Mouse (Mus musculus) forebrain, embryonic 12.5 days (tissue): Measurements from ENCODE around the gene Olfr1457. TPM values are rescaled to one million over a fixed set of nuclear protein-coding genes. Genes with fewer than 3 reads are reported as not detected.

Source experiments
- ATAC-seq: fragments of 200-750 bp; cut with Nextera tagmentation; 2 replicates; pipeline ENCODE4 v1.8.0; 2017; ENCODE audit warnings: moderate TSS enrichment; ENCODE audit not compliant: low FRiP score
- H3K27ac ChIP-seq: fragments of 300-500 bp; sonication (generic); 2 replicates; pipeline ENCODE4 v1.5.1; 2016; ENCODE audit warnings: mild to moderate bottlenecking
- H3K27me3 ChIP-seq: fragments of 300-500 bp; sonication (generic); 2 replicates; pipeline ENCODE4 v1.6.1; 2016; ENCODE audit warnings: mild to moderate bottlenecking
- H3K36me3 ChIP-seq: fragments of 300-500 bp; sonication (generic); replicated peaks from 2 replicates; pipeline ENCODE4 v1.6.1; 2016; ENCODE audit warnings: mild to moderate bottlenecking
- H3K4me1 ChIP-seq: fragments of 300-500 bp; sonication (generic); 2 replicates; pipeline ENCODE4 v1.6.1; 2016
- H3K4me2 ChIP-seq: fragments of 300-500 bp; sonication (generic); 2 replicates; pipeline ENCODE4 v1.6.1; 2016; ENCODE audit warnings: mild to moderate bottlenecking, moderate library complexity
- H3K4me3 ChIP-seq: fragments of 300-500 bp; sonication (generic); replicated peaks from 2 replicates; pipeline ENCODE4 v1.5.1; 2016; ENCODE audit warnings: mild to moderate bottlenecking
- H3K9ac ChIP-seq: fragments of 300-500 bp; sonication (generic); 2 replicates; pipeline ENCODE4 v1.6.1; 2016; ENCODE audit warnings: mild to moderate bottlenecking
- H3K9me3 ChIP-seq: fragments of 300-500 bp; sonication (generic); 2 replicates; pipeline ENCODE4 v1.6.1; 2016
- WGBS: fragments of 180-500 bp; shearing (Covaris S2); methylation state at CpG from one replicate; pipeline ENCODE4 v1.1.7; 2016; 5-methylcytosine and 5-hydroxymethylcytosine counted together
- polyA plus RNA-seq: library from polyadenylated mRNA; unstranded; fragments of >200 nt; fragmentation: Nextera tagmentation; extraction: Ambion mirVana; gene quantifications from 2 replicates; pipeline ENCODE4 v1.2.1, GENCODE M21; 2016

Gene Olfr1457
- not detected in 2 replicates for polyA plus RNA-seq

- 74% methylated on average over 2 of the region's 2 CpGs for WGBS
Observed at GRCm38 (mm10) chr19:13097791-13098190, at the start of gene Olfr1457. Gene Olfr1457, minus strand, starts transcription at chr19:13097891.

GRCm38 (mm10) chr19:13106675-13107074 is 9.0 kb upstream of the Olfr1457 start, which contains the start of gene Olfr1458:
Gene Olfr1458, minus strand, starts transcription at chr19:13106775.
- H3K4me2 ChIP-seq, result no peak within 1 kb of the TSS
- no peak within 1 kb of the TSS for H3K4me3 ChIP-seq
- no peak for ATAC-seq
- 79% methylated on average over 3 of the region's 3 CpGs for WGBS
- H3K4me1 ChIP-seq, result no peaks in the 10 kb centered on the region
- no peaks in the 10 kb centered on the region for H3K27me3 ChIP-seq
- peaks cover 17% of the 10 kb centered on the region for H3K9me3 ChIP-seq
- H3K27ac ChIP-seq, result no peak within 1 kb of the TSS
- H3K36me3 ChIP-seq, result no peaks in the 10 kb centered on the region
- H3K9ac ChIP-seq, result no peak within 1 kb of the TSS

More at GRCm38 (mm10) chr19:13097791-13098190, at the start of gene Olfr1457:
- no peaks in the 10 kb centered on the region for H3K4me1 ChIP-seq
- no peak within 1 kb of the TSS for H3K4me3 ChIP-seq
- no peak within 1 kb of the TSS for H3K9ac ChIP-seq
- H3K9me3 ChIP-seq, result peaks cover 19% of the 10 kb centered on the region; the same call in 1 of the 2 replicates
- H3K36me3 ChIP-seq, result no peaks in the 10 kb centered on the region
- H3K4me2 ChIP-seq, result no peak within 1 kb of the TSS
- no peak within 1 kb of the TSS for H3K27ac ChIP-seq
- no peak for ATAC-seq
- H3K27me3 ChIP-seq, result no peaks in the 10 kb centered on the region

- ATAC-seq, result no peak
- Histone ChIP-seq H3K27me3 (no peaks in the 10 kb centered on the region), H3K36me3 (no peaks in the 10 kb centered on the region), H3K4me2 (no peak overlapping the region), H3K9ac (no peak overlapping the region), H3K9me3 (peaks cover 27% of the 10 kb centered on the region), H3K4me3 (no peak overlapping the region), H3K4me1 (no peaks in the 10 kb centered on the region), H3K27ac (no peak overlapping the region)
- WGBS, result 89% methylated on average over 1 of the region's 1 CpGs
Observed at GRCm38 (mm10) chr19:13093908-13094307, 3.8 kb downstream of the Olfr1457 start.

- ATAC-seq, result no peak
- 76% methylated on average over 2 of the region's 2 CpGs for WGBS
Observed at GRCm38 (mm10) chr19:13060310-13060709, 37.4 kb downstream of the Olfr1457 start, which contains the start of gene Olfr1454. Gene Olfr1454, plus strand, starts transcription at chr19:13060610.

More at GRCm38 (mm10) chr19:13060310-13060709, 37.4 kb downstream of the Olfr1457 start, which contains the start of gene Olfr1454:
- no peaks in the 10 kb centered on the region for H3K27me3 ChIP-seq
- no peaks in the 10 kb centered on the region for H3K36me3 ChIP-seq
- H3K9ac ChIP-seq, result no peak within 1 kb of the TSS
- no peak within 1 kb of the TSS for H3K4me3 ChIP-seq
- no peak within 1 kb of the TSS for H3K4me2 ChIP-seq
- H3K9me3 ChIP-seq, result peaks cover 27% of the 10 kb centered on the region
- H3K4me1 ChIP-seq, result no peaks in the 10 kb centered on the region
- H3K27ac ChIP-seq, result no peak within 1 kb of the TSS

Other genes with a start within 250 kb of the Olfr1457 start
- gene Olfr1444, start 240.6 kb downstream of the Olfr1457 start, polyA plus RNA-seq, result not detected in 2 replicates
- gene Olfr1445, start 214.0 kb downstream of the Olfr1457 start, polyA plus RNA-seq, result not detected in 2 replicates
- not detected in 2 replicates for gene Olfr1446, start 204.4 kb downstream of the Olfr1457 start, polyA plus RNA-seq
- gene Olfr1447, start 194.1 kb downstream of the Olfr1457 start, polyA plus RNA-seq, result not detected in 2 replicates
- not detected in 2 replicates for gene Olfr1448, start 173.5 kb downstream of the Olfr1457 start, polyA plus RNA-seq
- gene Olfr1449, start 167.1 kb downstream of the Olfr1457 start, polyA plus RNA-seq, result not detected in 2 replicates
- gene Olfr1450, start 147.6 kb downstream of the Olfr1457 start, polyA plus RNA-seq, result not detected in 2 replicates
- not detected in 2 replicates for gene Olfr1451, start 102.9 kb downstream of the Olfr1457 start, polyA plus RNA-seq
- gene Olfr1453, start 69.6 kb downstream of the Olfr1457 start, polyA plus RNA-seq, result not detected in 2 replicates
- gene Olfr1454, start 37.3 kb downstream of the Olfr1457 start, polyA plus RNA-seq, result not detected in 2 replicates
- gene Olfr1458, start 8.9 kb upstream of the Olfr1457 start, polyA plus RNA-seq, result not detected in 2 replicates
- not detected in 2 replicates for gene Olfr1459, start 51.7 kb upstream of the Olfr1457 start, polyA plus RNA-seq
- not detected in 2 replicates for gene Olfr1461, start 65.1 kb upstream of the Olfr1457 start, polyA plus RNA-seq
- gene Olfr1462, start 87.8 kb upstream of the Olfr1457 start, polyA plus RNA-seq, result not detected in 2 replicates
- not detected in 2 replicates for gene Olfr1463, start 133.4 kb upstream of the Olfr1457 start, polyA plus RNA-seq
- not detected in 2 replicates for gene Olfr1465, start 217.7 kb upstream of the Olfr1457 start, polyA plus RNA-seq
- gene Olfr1466, start 241.0 kb upstream of the Olfr1457 start, polyA plus RNA-seq, result not detected in 2 replicates